Mouse (Mus musculus) myocyte (in vitro differentiated cells): ENCODE results near the gene Fbxo3.

Experiments
- CEBPB ChIP-seq: IDR thresholded peaks from 2 replicates; pipeline ENCODE4 v1.6.1; 2011; ENCODE audit warnings: mild to moderate bottlenecking, moderate library complexity; ENCODE audit not compliant: poor library complexity, insufficient read depth, severe bottlenecking
- E2F4 ChIP-seq: IDR thresholded peaks from one replicate; pipeline ENCODE4 v1.6.1; 2011; ENCODE audit warnings: mild to moderate bottlenecking, control low read depth, moderate library complexity; ENCODE audit not compliant: insufficient read depth
- MAX ChIP-seq: IDR thresholded peaks from one replicate; pipeline ENCODE4 v1.6.1; 2011; ENCODE audit warnings: low read depth, mild to moderate bottlenecking, control low read depth
- MYOD1 ChIP-seq, 3 experiments: IDR thresholded peaks; one replicate each; pipeline ENCODE4 v1.6.1; 2011; ENCODE audit warnings: control low read depth in 2 of 3, low read depth in 2 of 3, mild to moderate bottlenecking in 2 of 3, moderate library complexity in 1 of 3; ENCODE audit not compliant: insufficient read length in 2 of 3, control insufficient read depth in 1 of 3
- MYOG ChIP-seq, 3 experiments: IDR thresholded peaks; one replicate each; pipeline ENCODE4 v1.6.1; 2011; ENCODE audit warnings: control low read depth in 2 of 3, low read depth in 2 of 3, mild to moderate bottlenecking in 2 of 3; ENCODE audit not compliant: insufficient read length in 2 of 3, control insufficient read depth in 1 of 3, insufficient read depth in 1 of 3
- POLR2A ChIP-seq: IDR thresholded peaks from one replicate; pipeline ENCODE4 v1.6.1; 2011; ENCODE audit warnings: low read depth, mild to moderate bottlenecking, control low read depth, moderate library complexity; ENCODE audit not compliant: insufficient read length
- REST ChIP-seq: IDR thresholded peaks from one replicate; pipeline ENCODE4 v1.6.1; 2011; ENCODE audit warnings: mild to moderate bottlenecking, control low read depth, moderate library complexity; ENCODE audit not compliant: insufficient read depth, insufficient read length
- TCF12 ChIP-seq: IDR thresholded peaks from one replicate; pipeline ENCODE4 v1.6.1; 2011; ENCODE audit warnings: mild to moderate bottlenecking, control low read depth; ENCODE audit not compliant: poor library complexity, insufficient read depth, severe bottlenecking

GRCm38 (mm10) chr2:104044479-104045080 lies 17.1 kb downstream of the Fbxo3 start:
- TF ChIP-seq POLR2A (no peak), MAX (no peak), MYOD1 (IDR thresholded peaks at IDR 0.05; ENCODE audit: control insufficient read depth in 1 of 3, insufficient read length in 2 of 3, low read depth in 2 of 3) (no peak), REST (no peak), CEBPB (no peak), E2F4 (no peak), MYOG (IDR thresholded peaks at IDR 0.05; ENCODE audit: control insufficient read depth in 1 of 3, insufficient read depth in 1 of 3, insufficient read length in 2 of 3, low read depth in 2 of 3) (no peak), TCF12 (no peak)
